Mouse (Mus musculus): ENCODE data around the gene Ube2a. TPM values are rescaled to one million over a fixed set of nuclear protein-coding genes. Genes with fewer than 3 reads are reported as not detected.
A peak's percentile ranks its signal among the peaks of the same experiment; 100 is the strongest.

Gene Ube2a
- polyA plus RNA-seq, 1 experiment = 45.9 TPM

- no peak overlapping the region for H3K27ac ChIP-seq (ENCODE audit: control insufficient read depth, insufficient read depth, low read length)
- no peak for DNase-seq
- H3K27me3 ChIP-seq (ENCODE audit: control insufficient read depth, insufficient read depth, low read length) = no peaks in the 10 kb centered on the region
- 85% methylated on average over 8 of the region's 8 CpGs for WGBS
- TF ChIP-seq POLR2A (IDR thresholded peaks at IDR 0.05; ENCODE audit: control insufficient read depth, extremely low read depth, insufficient read depth, low read length, poor library complexity) = no peak
- TF ChIP-seq CTCF (IDR thresholded peaks at IDR 0.05; ENCODE audit: borderline replicate concordance, control insufficient read depth, extremely low read depth, insufficient read depth, low read length, poor library complexity) = no peak
- 0 out of 2 replicates have a peak, but pooled peaks cover 11% of the 10 kb centered on the region for H3K36me3 ChIP-seq (ENCODE audit: control insufficient read depth, insufficient read depth, low read length)
- H3K4me3 ChIP-seq (ENCODE audit: control insufficient read depth, insufficient read depth, low read length) = no peak overlapping the region
- no peaks in the 10 kb centered on the region for H3K4me1 ChIP-seq (replicated peaks; ENCODE audit: control insufficient read depth, insufficient read depth, low read length)
Observed at GRCm38 (mm10) chrX:36852631-36853030, 21.1 kb upstream of the Ube2a start.

GRCm38 (mm10) chrX:36863766-36864608 lies 9.7 kb upstream of the Ube2a start:
- DNase-seq = peak; percentile 76
- H3K36me3 ChIP-seq (ENCODE audit: control insufficient read depth, insufficient read depth, low read length) = no peaks in the 10 kb centered on the region
- peak overlapping the region; percentile 76 for H3K27ac ChIP-seq (ENCODE audit: control insufficient read depth, insufficient read depth, low read length)
- WGBS = under 1% methylated on average over 38 of the region's 44 CpGs
- H3K27me3 ChIP-seq (ENCODE audit: control insufficient read depth, insufficient read depth, low read length) = no peaks in the 10 kb centered on the region
- H3K4me3 ChIP-seq (ENCODE audit: control insufficient read depth, insufficient read depth, low read length) = peak overlapping the region; percentile 92
- 0 out of 2 replicates have a peak, but pooled peaks cover 3% of the 10 kb centered on the region for H3K4me1 ChIP-seq (replicated peaks; ENCODE audit: control insufficient read depth, insufficient read depth, low read length)
- TF ChIP-seq POLR2A (IDR thresholded peaks at IDR 0.05; ENCODE audit: control insufficient read depth, extremely low read depth, insufficient read depth, low read length, poor library complexity) (no peak), CTCF (IDR thresholded peaks at IDR 0.05; ENCODE audit: borderline replicate concordance, control insufficient read depth, extremely low read depth, insufficient read depth, low read length, poor library complexity) (no peak)

DNA sequence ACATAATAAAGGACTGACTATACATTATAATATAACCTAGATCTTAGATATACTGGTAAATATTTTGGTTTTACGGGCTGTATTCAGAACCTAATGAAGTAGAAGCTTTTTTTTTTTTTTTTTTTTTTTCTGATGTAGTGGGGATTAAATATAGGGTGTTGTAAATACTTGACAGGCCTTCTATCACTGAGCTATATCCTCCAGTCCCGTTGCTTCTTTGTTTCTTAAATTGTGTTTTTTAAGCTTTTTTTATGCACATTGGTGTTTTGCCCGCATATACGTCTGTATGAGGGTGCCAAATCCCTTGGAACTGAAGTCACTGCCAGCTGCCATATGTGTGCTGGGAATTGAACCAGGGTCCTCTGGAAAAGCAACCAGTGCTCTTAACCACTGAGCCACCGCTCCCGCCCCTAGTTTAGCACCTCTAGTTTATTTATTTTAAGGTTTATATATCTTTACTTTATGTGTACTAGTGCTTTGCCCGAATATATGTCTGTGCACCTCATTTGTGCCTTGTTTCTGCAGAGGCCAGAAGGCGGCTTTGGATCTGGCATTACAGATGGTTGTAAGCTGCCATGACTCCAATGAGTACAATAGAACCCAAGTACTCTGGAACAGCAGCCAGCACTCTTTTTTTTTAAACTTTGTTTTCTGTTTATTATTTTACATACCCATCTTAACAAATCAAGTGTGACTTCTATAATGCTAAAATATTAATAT lies 8.9 kb upstream of the Ube2a start:
- H3K27me3 ChIP-seq (ENCODE audit: control insufficient read depth, insufficient read depth, low read length) = no peaks in the 10 kb centered on the region
- H3K27ac ChIP-seq (ENCODE audit: control insufficient read depth, insufficient read depth, low read length) = no peak overlapping the region
- TF ChIP-seq CTCF (IDR thresholded peaks at IDR 0.05; ENCODE audit: borderline replicate concordance, control insufficient read depth, extremely low read depth, insufficient read depth, low read length, poor library complexity) (no peak), POLR2A (IDR thresholded peaks at IDR 0.05; ENCODE audit: control insufficient read depth, extremely low read depth, insufficient read depth, low read length, poor library complexity) (no peak)
- 0 out of 2 replicates have a peak, but pooled peaks cover 3% of the 10 kb centered on the region for H3K4me1 ChIP-seq (replicated peaks; ENCODE audit: control insufficient read depth, insufficient read depth, low read length)
- WGBS = 56% methylated on average over 8 of the region's 8 CpGs
- no peak for DNase-seq
- H3K36me3 ChIP-seq (ENCODE audit: control insufficient read depth, insufficient read depth, low read length) = no peaks in the 10 kb centered on the region
- no peak overlapping the region for H3K4me3 ChIP-seq (ENCODE audit: control insufficient read depth, insufficient read depth, low read length)

DNA sequence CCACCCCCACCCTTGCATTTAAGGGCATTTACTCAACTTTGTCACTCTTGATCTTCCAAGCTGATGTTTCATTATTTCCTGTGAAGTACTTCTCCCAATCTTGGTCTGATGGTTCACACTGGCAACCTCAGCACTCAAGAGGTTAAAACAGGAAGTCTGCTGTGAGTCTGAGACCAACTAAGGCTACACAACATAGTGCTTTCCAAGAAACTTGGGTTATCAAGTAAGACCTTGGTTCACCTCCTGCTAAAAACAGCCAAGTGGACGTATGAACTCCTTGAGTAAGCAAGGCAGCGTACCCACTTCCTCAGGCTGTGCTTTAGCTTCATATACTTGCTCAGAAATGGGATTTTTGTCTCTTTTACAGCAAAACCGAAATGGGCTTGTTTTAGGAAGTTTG lies 3.3 kb upstream of the Ube2a start:
- 25% methylated on average over 3 of the region's 3 CpGs for WGBS
- Histone ChIP-seq H3K4me1 (replicated peaks; ENCODE audit: control insufficient read depth, insufficient read depth, low read length) (no peaks in the 10 kb centered on the region; the same call in 1 of the 2 replicates), H3K27ac (ENCODE audit: control insufficient read depth, insufficient read depth, low read length) (no peak overlapping the region), H3K36me3 (ENCODE audit: control insufficient read depth, insufficient read depth, low read length) (no peaks in the 10 kb centered on the region), H3K4me3 (ENCODE audit: control insufficient read depth, insufficient read depth, low read length) (no peak overlapping the region), H3K27me3 (ENCODE audit: control insufficient read depth, insufficient read depth, low read length) (no peaks in the 10 kb centered on the region)
- no peak for DNase-seq
- TF ChIP-seq CTCF (IDR thresholded peaks at IDR 0.05; ENCODE audit: borderline replicate concordance, control insufficient read depth, extremely low read depth, insufficient read depth, low read length, poor library complexity) (no peak), POLR2A (IDR thresholded peaks at IDR 0.05; ENCODE audit: control insufficient read depth, extremely low read depth, insufficient read depth, low read length, poor library complexity) (no peak)

- Histone ChIP-seq H3K4me3 (ENCODE audit: control insufficient read depth, insufficient read depth, low read length) (peak overlapping the region; percentile 89), H3K27me3 (ENCODE audit: control insufficient read depth, insufficient read depth, low read length) (no peaks in the 10 kb centered on the region), H3K27ac (ENCODE audit: control insufficient read depth, insufficient read depth, low read length) (peak overlapping the region; percentile 27; the same call in 1 of the 2 replicates), H3K36me3 (ENCODE audit: control insufficient read depth, insufficient read depth, low read length) (no peaks in the 10 kb centered on the region), H3K4me1 (replicated peaks; ENCODE audit: control insufficient read depth, insufficient read depth, low read length) (no peaks in the 10 kb centered on the region; the same call in 1 of the 2 replicates)
- DNase-seq = peak; percentile 89
- WGBS = under 1% methylated on average over 52 of the region's 57 CpGs
- TF ChIP-seq POLR2A (IDR thresholded peaks at IDR 0.05; ENCODE audit: control insufficient read depth, extremely low read depth, insufficient read depth, low read length, poor library complexity) = peak; percentile 93
- TF ChIP-seq CTCF (IDR thresholded peaks at IDR 0.05; ENCODE audit: borderline replicate concordance, control insufficient read depth, extremely low read depth, insufficient read depth, low read length, poor library complexity) = 0 out of 2 replicates have a peak, but pooled peaks have one; percentile 11
Observed at GRCm38 (mm10) chrX:36874178-36874696, 537 bp downstream of the Ube2a start.

- WGBS = under 1% methylated on average over 24 of the region's 36 CpGs
- H3K4me1 ChIP-seq (replicated peaks; ENCODE audit: control insufficient read depth, insufficient read depth, low read length) = no peaks in the 10 kb centered on the region; the same call in 1 of the 2 replicates
- H3K27me3 ChIP-seq (ENCODE audit: control insufficient read depth, insufficient read depth, low read length) = no peaks in the 10 kb centered on the region
- DNase-seq = peak; percentile 12
- H3K36me3 ChIP-seq (ENCODE audit: control insufficient read depth, insufficient read depth, low read length) = no peaks in the 10 kb centered on the region
- H3K27ac ChIP-seq (ENCODE audit: control insufficient read depth, insufficient read depth, low read length) = no peak overlapping the region
- peak overlapping the region; percentile 89 for H3K4me3 ChIP-seq (ENCODE audit: control insufficient read depth, insufficient read depth, low read length)
- no peak for TF ChIP-seq CTCF (IDR thresholded peaks at IDR 0.05; ENCODE audit: borderline replicate concordance, control insufficient read depth, extremely low read depth, insufficient read depth, low read length, poor library complexity)
- TF ChIP-seq POLR2A (IDR thresholded peaks at IDR 0.05; ENCODE audit: control insufficient read depth, extremely low read depth, insufficient read depth, low read length, poor library complexity) = no peak
Observed at GRCm38 (mm10) chrX:36874704-36875128, 1.0 kb downstream of the Ube2a start.

All from thymus, adult 2 months (tissue).